Mouse (Mus musculus): ENCODE data around the gene Rgsl1. TPM values are rescaled to one million over a fixed set of nuclear protein-coding genes. Genes with fewer than 3 reads are reported as not detected.

Rgsl1 gene
- total and polyA plus RNA-seq, 3 experiments = not detected

- no peak for DNase-seq (ENCODE audit: low read depth, low spot score)
- no peaks in the 10 kb centered on the region for H3K9me3 ChIP-seq (replicated peaks; ENCODE audit: insufficient read depth, low read length)
These were observed 1.7 kb downstream of the Rgsl1 start for GRCm38 (mm10) chr1:153842121-153842740.

GRCm38 (mm10) chr1:153836036-153836435, 7.9 kb downstream of the Rgsl1 start:
- TF ChIP-seq SMC3 (IDR thresholded peaks at IDR 0.05; ENCODE audit: low read depth, low read length) (no peak), CHD1 (IDR thresholded peaks at IDR 0.05; ENCODE audit: low read depth, low read length) (no peak), USF2 (IDR thresholded peaks at IDR 0.05; ENCODE audit: borderline replicate concordance in 1 of 2, insufficient read depth in 1 of 2, low read depth in 1 of 2, low read length in 2 of 2) (no peak), MAFK (IDR thresholded peaks at IDR 0.05; ENCODE audit: borderline replicate concordance, low read depth, low read length) (no peak), POLR2AphosphoS5 (IDR thresholded peaks at IDR 0.05; ENCODE audit: borderline replicate concordance, low read depth, low read length) (no peak), ZKSCAN1 (IDR thresholded peaks at IDR 0.05; ENCODE audit: low read depth, low read length) (no peak), TBP (IDR thresholded peaks at IDR 0.05; ENCODE audit: low read depth, low read length) (no peak), RCOR1 (IDR thresholded peaks at IDR 0.05; ENCODE audit: low read depth, low read length) (no peak), JUND (IDR thresholded peaks at IDR 0.05; ENCODE audit: low read depth, low read length) (no peak), ETS1 (IDR thresholded peaks at IDR 0.05; ENCODE audit: low read depth, low read length) (no peak), MYC (IDR thresholded peaks at IDR 0.05; ENCODE audit: low read depth, low read length) (no peak), TCF12 (IDR thresholded peaks at IDR 0.05; ENCODE audit: low read depth, low read length) (no peak), NELFE (IDR thresholded peaks at IDR 0.05; ENCODE audit: low read depth, low read length) (no peak), NRF1 (IDR thresholded peaks at IDR 0.05; ENCODE audit: insufficient read depth, low read depth, low read length, poor library complexity, severe bottlenecking) (no peak), CTCF (IDR thresholded peaks at IDR 0.05 in 2 of 3, conservative IDR thresholded peaks at IDR 0.05 in 1 of 3; ENCODE audit: control insufficient read depth in 1 of 3, insufficient read depth in 1 of 3, low read depth in 2 of 3, low read length in 3 of 3, poor library complexity in 1 of 3, severe bottlenecking in 1 of 3) (no peak), HCFC1 (IDR thresholded peaks at IDR 0.05; ENCODE audit: low read depth, low read length) (no peak)
- DNase-seq (ENCODE audit: low read depth, low spot score) = no peak
- no peaks in the 10 kb centered on the region for H3K9me3 ChIP-seq (replicated peaks; ENCODE audit: insufficient read depth, low read length)
- H3K27me3 ChIP-seq (ENCODE audit: control insufficient read depth in 1 of 2, insufficient read depth in 2 of 2, low read length in 2 of 2) = no peaks in the 10 kb centered on the region
- no peak overlapping the region for H3K4me3 ChIP-seq (ENCODE audit: control insufficient read depth in 1 of 2, insufficient read depth in 1 of 2, low read depth in 2 of 2, low read length in 2 of 2)
- no peaks in the 10 kb centered on the region for H3K36me3 ChIP-seq (ENCODE audit: control insufficient read depth in 1 of 2, insufficient read depth in 2 of 2, low read length in 2 of 2)
- H3K9ac ChIP-seq (ENCODE audit: control insufficient read depth, low read depth, low read length, poor library complexity, severe bottlenecking) = no peak overlapping the region
- no peaks in the 10 kb centered on the region for H3K79me2 ChIP-seq (ENCODE audit: control insufficient read depth, insufficient read depth, low read length, poor library complexity)
- no peak overlapping the region for H3K27ac ChIP-seq (ENCODE audit: control insufficient read depth, low read depth, low read length)
- H3K4me1 ChIP-seq (ENCODE audit: control insufficient read depth in 1 of 2, insufficient read depth in 2 of 2, low read length in 2 of 2) = no peaks in the 10 kb centered on the region

More at GRCm38 (mm10) chr1:153842121-153842740, 1.7 kb downstream of the Rgsl1 start:
- Histone ChIP-seq H3K27ac (ENCODE audit: control insufficient read depth, low read depth, low read length) (no peak overlapping the region), H3K4me1 (ENCODE audit: control insufficient read depth in 1 of 2, insufficient read depth in 2 of 2, low read length in 2 of 2) (no peaks in the 10 kb centered on the region), H3K79me2 (ENCODE audit: control insufficient read depth, insufficient read depth, low read length, poor library complexity) (no peaks in the 10 kb centered on the region), H3K4me3 (ENCODE audit: control insufficient read depth in 1 of 2, insufficient read depth in 1 of 2, low read depth in 2 of 2, low read length in 2 of 2) (no peak overlapping the region), H3K27me3 (ENCODE audit: control insufficient read depth in 1 of 2, insufficient read depth in 2 of 2, low read length in 2 of 2) (no peaks in the 10 kb centered on the region), H3K9ac (ENCODE audit: control insufficient read depth, low read depth, low read length, poor library complexity, severe bottlenecking) (no peak overlapping the region), H3K36me3 (ENCODE audit: control insufficient read depth in 1 of 2, insufficient read depth in 2 of 2, low read length in 2 of 2) (no peaks in the 10 kb centered on the region)
- no peak for TF ChIP-seq ETS1 (IDR thresholded peaks at IDR 0.05; ENCODE audit: low read depth, low read length)
- TF ChIP-seq EP300 (IDR thresholded peaks at IDR 0.05; ENCODE audit: low read depth in 1 of 2, low read length in 2 of 2) = no peak
- no peak for TF ChIP-seq POLR2AphosphoS2 (IDR thresholded peaks at IDR 0.05; ENCODE audit: low read length)
- no peak for TF ChIP-seq USF1 (IDR thresholded peaks at IDR 0.05; ENCODE audit: low read depth, low read length)
- no peak for TF ChIP-seq SIN3A (IDR thresholded peaks at IDR 0.05; ENCODE audit: low read length)
- TF ChIP-seq NRF1 (IDR thresholded peaks at IDR 0.05; ENCODE audit: insufficient read depth, low read depth, low read length, poor library complexity, severe bottlenecking) = no peak
- TF ChIP-seq RCOR1 (IDR thresholded peaks at IDR 0.05; ENCODE audit: low read depth, low read length) = no peak
- no peak for TF ChIP-seq RAD21 (IDR thresholded peaks at IDR 0.05; ENCODE audit: low read depth, low read length)
- no peak for TF ChIP-seq POLR2AphosphoS5 (IDR thresholded peaks at IDR 0.05; ENCODE audit: borderline replicate concordance, low read depth, low read length)
- no peak for TF ChIP-seq MYB (IDR thresholded peaks at IDR 0.05; ENCODE audit: low read depth, low read length)

All from MEL (cell line).